Mouse (Mus musculus) ES-Bruce4 (cell line): ENCODE data around the gene Smap2. TPM values are rescaled to one million over a fixed set of nuclear protein-coding genes. Genes with fewer than 3 reads are reported as not detected.

ENCODE experiments used
- H3K27ac ChIP-seq: 2 replicates; pipeline ENCODE4 v1.5.1; 2012; ENCODE audit warnings: low read length, inconsistent platforms; ENCODE audit not compliant: insufficient read depth
- H3K27me3 ChIP-seq: 2 replicates; pipeline ENCODE4 v1.6.1; 2012; ENCODE audit warnings: mild to moderate bottlenecking, low read length, inconsistent platforms; ENCODE audit not compliant: control insufficient read depth, poor library complexity, insufficient read depth, severe bottlenecking
- H3K36me3 ChIP-seq: 2 replicates; pipeline ENCODE4 v1.6.1; 2012; ENCODE audit warnings: inconsistent platforms, mild to moderate bottlenecking, low read length, moderate library complexity; ENCODE audit not compliant: control insufficient read depth, poor library complexity, insufficient read depth, severe bottlenecking
- H3K4me1 ChIP-seq: one replicate; pipeline ENCODE4 v1.8.1; 2011; ENCODE audit warnings: low read length; ENCODE audit not compliant: control insufficient read depth, insufficient read depth
- H3K4me3 ChIP-seq: 2 replicates; pipeline ENCODE4 v1.5.1; 2011; ENCODE audit warnings: low read depth, mild to moderate bottlenecking, low read length
- H3K9ac ChIP-seq: 2 replicates; pipeline ENCODE4 v1.6.1; 2012; ENCODE audit warnings: low read depth, mild to moderate bottlenecking, inconsistent platforms; ENCODE audit not compliant: poor library complexity, severe bottlenecking
- H3K9me3 ChIP-seq: replicated peaks from 2 replicates; pipeline ENCODE4 v1.6.1; 2012; ENCODE audit warnings: mild to moderate bottlenecking, low read length, inconsistent platforms; ENCODE audit not compliant: control insufficient read depth, poor library complexity, insufficient read depth, severe bottlenecking
- CTCF ChIP-seq: IDR thresholded peaks from one replicate; pipeline ENCODE4 v1.8.1; 2011; ENCODE audit warnings: low read depth, low read length
- EP300 ChIP-seq: IDR thresholded peaks from 2 replicates; pipeline ENCODE4 v1.6.1; 2011; ENCODE audit warnings: low read depth, low read length; ENCODE audit not compliant: insufficient read depth
- POLR2A ChIP-seq: IDR thresholded peaks from one replicate; pipeline ENCODE4 v1.8.1; 2011; ENCODE audit warnings: low read length; ENCODE audit not compliant: insufficient read depth
- polyA plus RNA-seq: library from polyadenylated mRNA; stranded (reverse); fragments of >200 nt; gene quantifications from 2 replicates; pipeline ENCODE4 v1.2.4, GENCODE M21; 2011; ENCODE audit warnings: low read depth; ENCODE audit not compliant: missing spikeins, insufficient read depth, insufficient read length

Gene Smap2
- polyA plus RNA-seq, 1 experiment = 23.9 TPM

- Histone ChIP-seq H3K4me3 (no peak overlapping the region), H3K9ac (no peak overlapping the region), H3K4me1 (no peaks in the 10 kb centered on the region), H3K27me3 (no peaks in the 10 kb centered on the region), H3K36me3 (no peaks in the 10 kb centered on the region), H3K27ac (no peak overlapping the region), H3K9me3 (no peaks in the 10 kb centered on the region)
- TF ChIP-seq CTCF = no peak
- no peak for TF ChIP-seq POLR2A
- no peak for TF ChIP-seq EP300
These were observed 8.8 kb downstream of the Smap2 start for GRCm38 (mm10) chr4:121008071-121008745.

GRCm38 (mm10) chr4:121007006-121007405 is 10.0 kb downstream of the Smap2 start:
- Histone ChIP-seq H3K4me3 (no peak overlapping the region), H3K9me3 (no peaks in the 10 kb centered on the region), H3K27me3 (no peaks in the 10 kb centered on the region), H3K36me3 (no peaks in the 10 kb centered on the region), H3K4me1 (no peaks in the 10 kb centered on the region), H3K27ac (no peak overlapping the region), H3K9ac (no peak overlapping the region)
- TF ChIP-seq POLR2A (no peak), EP300 (no peak), CTCF (no peak)

- H3K4me3 ChIP-seq = no peak overlapping the region
- TF ChIP-seq CTCF (no peak), POLR2A (no peak), EP300 (no peak)
- H3K27ac ChIP-seq = no peak overlapping the region
- no peak overlapping the region for H3K9ac ChIP-seq
- no peaks in the 10 kb centered on the region for H3K36me3 ChIP-seq
- H3K4me1 ChIP-seq = no peaks in the 10 kb centered on the region
- no peaks in the 10 kb centered on the region for H3K27me3 ChIP-seq
- no peaks in the 10 kb centered on the region for H3K9me3 ChIP-seq
These were observed 12.4 kb downstream of the Smap2 start for GRCm38 (mm10) chr4:121004679-121005078.

GRCm38 (mm10) chr4:121003611-121004091 is 13.4 kb downstream of the Smap2 start:
- Histone ChIP-seq H3K27ac (no peak overlapping the region), H3K4me1 (no peaks in the 10 kb centered on the region), H3K27me3 (no peaks in the 10 kb centered on the region), H3K4me3 (no peak overlapping the region), H3K36me3 (no peaks in the 10 kb centered on the region), H3K9ac (no peak overlapping the region), H3K9me3 (no peaks in the 10 kb centered on the region)
- TF ChIP-seq CTCF = no peak

- Histone ChIP-seq H3K27ac (no peak overlapping the region), H3K36me3 (no peaks in the 10 kb centered on the region), H3K27me3 (no peaks in the 10 kb centered on the region), H3K4me1 (no peaks in the 10 kb centered on the region), H3K9me3 (no peaks in the 10 kb centered on the region), H3K9ac (no peak overlapping the region), H3K4me3 (no peak overlapping the region)
- TF ChIP-seq CTCF = no peak
- TF ChIP-seq EP300 = no peak
- TF ChIP-seq POLR2A = no peak
These were observed 14.5 kb downstream of the Smap2 start for GRCm38 (mm10) chr4:121002400-121003171.

GRCm38 (mm10) chr4:121001659-121002058 is 15.4 kb downstream of the Smap2 start:
- no peak for TF ChIP-seq EP300
- H3K27ac ChIP-seq = no peak overlapping the region
- no peak overlapping the region for H3K9ac ChIP-seq
- no peak overlapping the region for H3K4me3 ChIP-seq
- no peaks in the 10 kb centered on the region for H3K27me3 ChIP-seq
- H3K36me3 ChIP-seq = no peaks in the 10 kb centered on the region
- no peaks in the 10 kb centered on the region for H3K4me1 ChIP-seq
- H3K9me3 ChIP-seq = no peaks in the 10 kb centered on the region
